8 mouse cellular contexts compared by ENCODE assay signal in the genomic region with DNA sequence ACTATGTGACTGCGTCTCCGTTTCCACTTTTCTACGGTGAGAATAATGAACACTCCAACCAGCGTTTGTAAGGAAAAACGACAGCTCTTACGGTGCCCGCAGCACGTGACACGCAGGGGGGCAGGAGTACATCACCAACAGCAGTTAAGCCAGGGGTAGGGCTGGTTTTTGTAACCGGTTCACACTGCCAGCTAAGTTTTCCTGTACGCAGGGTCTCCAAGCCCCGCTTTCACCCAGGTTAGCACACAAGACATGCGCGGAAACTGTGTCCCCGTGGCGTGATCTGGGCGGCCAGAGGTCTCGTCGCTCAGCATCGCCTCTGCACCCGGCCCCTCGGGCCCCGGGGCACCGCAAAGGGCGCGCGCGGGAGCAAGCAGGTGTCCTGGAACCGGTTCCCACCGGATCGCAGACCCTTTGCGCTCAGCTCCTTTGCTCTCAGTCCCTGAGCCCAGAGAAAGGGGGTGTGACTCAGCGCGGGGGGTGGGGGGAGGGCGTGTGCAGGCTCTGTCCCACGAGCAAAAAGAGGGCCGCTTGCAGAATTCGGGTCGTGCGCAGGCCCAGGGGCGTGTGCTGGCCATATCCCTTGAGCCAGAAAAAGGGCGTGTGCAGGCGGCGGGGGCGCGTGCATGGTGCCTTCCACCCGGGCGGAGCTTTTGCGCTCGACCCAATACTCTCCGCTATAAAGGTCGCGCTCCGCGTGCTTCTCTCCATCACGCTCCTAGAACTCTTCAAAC. TPM values are rescaled to one million over a fixed set of nuclear protein-coding genes. Genes with fewer than 3 reads are reported as not detected.
DNase-seq lines count a peak whose midpoint lies in the region; ATAC-seq and TF ChIP-seq lines count a peak whose summit lies in the region.

Gene Mt2, plus strand, starts transcription at position 590 of the 734 bp plus-strand sequence.

- H3K27ac ChIP-seq in embryonic fibroblast, embryonic 13.5 days (ENCODE audit: insufficient read depth, low read length) = no peak within 1 kb of the TSS
- H3K27ac ChIP-seq in heart, embryonic 11.5 days (ENCODE audit: low read depth, low read length) = peak within 1 kb of the TSS; percentile 71
- peak within 1 kb of the TSS; percentile 57 for H3K27ac ChIP-seq in kidney, embryonic 15.5 days
- peak within 1 kb of the TSS; percentile 99 for H3K27ac ChIP-seq in liver, embryonic 12.5 days

- H3K4me3 ChIP-seq in embryonic fibroblast, embryonic 13.5 days (ENCODE audit: insufficient read depth, low read length) = peak within 1 kb of the TSS; percentile 59
- peak within 1 kb of the TSS; percentile 56 for H3K4me3 ChIP-seq in heart, embryonic 11.5 days (ENCODE audit: low read depth, low read length)
- H3K4me3 ChIP-seq in kidney, embryonic 15.5 days (replicated peaks) = peak within 1 kb of the TSS; percentile 51
- H3K4me3 ChIP-seq in liver, embryonic 12.5 days = peak within 1 kb of the TSS; percentile 87

- TF ChIP-seq POLR2A in embryonic fibroblast, embryonic 13.5 days (IDR thresholded peaks at IDR 0.05; ENCODE audit: low read depth, low read length) = no peak

- H3K4me2 ChIP-seq in heart, embryonic 11.5 days = peak within 1 kb of the TSS; percentile 96
- H3K4me2 ChIP-seq in kidney, embryonic 15.5 days = peak within 1 kb of the TSS; percentile 95
- H3K4me2 ChIP-seq in liver, embryonic 12.5 days = peak within 1 kb of the TSS; percentile 85

- ATAC-seq in CD4-positive, CD25-positive, alpha-beta regulatory T cell, adult 4 months = peak; percentile 23
- ATAC-seq in heart, embryonic 11.5 days (replicated peaks; ENCODE audit: insufficient number of reproducible peaks, low FRiP score, low TSS enrichment) = peak; percentile 88
- peak; percentile 84 for ATAC-seq in kidney, embryonic 15.5 days (replicated peaks; ENCODE audit: low FRiP score)
- ATAC-seq in liver, embryonic 12.5 days = peak; percentile 87

- H3K4me1 ChIP-seq in embryonic fibroblast, embryonic 13.5 days (ENCODE audit: control insufficient read depth, insufficient read depth, low read length) = 0 out of 2 replicates have a peak, but pooled peaks cover 9% of the 10 kb centered on the region
- peaks cover 11% of the 10 kb centered on the region for H3K4me1 ChIP-seq in heart, embryonic 11.5 days (ENCODE audit: control insufficient read depth, insufficient read depth, low read length)
- peaks cover 31% of the 10 kb centered on the region for H3K4me1 ChIP-seq in kidney, embryonic 15.5 days
- H3K4me1 ChIP-seq in liver, embryonic 12.5 days = peaks cover 68% of the 10 kb centered on the region

- under 1% methylated on average over 55 of the region's 56 CpGs for WGBS in heart, embryonic 11.5 days (ENCODE audit: insufficient replicate concordance)
- WGBS in kidney, embryonic 15.5 days = under 1% methylated on average over 56 of the region's 56 CpGs
- 1% methylated on average over 56 of the region's 56 CpGs for WGBS in liver, embryonic 12.5 days (ENCODE audit: insufficient replicate concordance)

- peak within 1 kb of the TSS; percentile 76 for H3K9ac ChIP-seq in heart, embryonic 11.5 days (ENCODE audit: low read depth, low read length)
- peak within 1 kb of the TSS; percentile 24 for H3K9ac ChIP-seq in kidney, embryonic 15.5 days
- H3K9ac ChIP-seq in liver, embryonic 12.5 days = peak within 1 kb of the TSS; percentile 95

- no peaks in the 10 kb centered on the region for H3K9me3 ChIP-seq in heart, embryonic 11.5 days (replicated peaks; ENCODE audit: control insufficient read depth, low read length)
- H3K9me3 ChIP-seq in kidney, embryonic 15.5 days (replicated peaks) = no peaks in the 10 kb centered on the region
- no peaks in the 10 kb centered on the region for H3K9me3 ChIP-seq in liver, embryonic 12.5 days (replicated peaks)

- peaks cover 70% of the 10 kb centered on the region for H3K27me3 ChIP-seq in heart, embryonic 11.5 days (ENCODE audit: control insufficient read depth, insufficient read depth, low read length)
- H3K27me3 ChIP-seq in kidney, embryonic 15.5 days = peaks cover 83% of the 10 kb centered on the region
- peaks cover 56% of the 10 kb centered on the region for H3K27me3 ChIP-seq in liver, embryonic 12.5 days (replicated peaks)

- no peak for TF ChIP-seq CTCF in embryonic fibroblast, embryonic 13.5 days (IDR thresholded peaks at IDR 0.05; ENCODE audit: borderline replicate concordance, insufficient read depth, low read length)

- peak; percentile 55 to 70 for DNase-seq in adrenal gland, postnatal 4 days (ENCODE audit: low spot score in 2 of 2)
- DNase-seq in natural killer cell, adult 2 months (ENCODE audit: low spot score in 2 of 2) = peak; percentile 37 to 58
- DNase-seq in testis, postnatal 14 days (ENCODE audit: low spot score) = peak; percentile 91

- no peaks in the 10 kb centered on the region for H3K36me3 ChIP-seq in heart, embryonic 11.5 days (ENCODE audit: control insufficient read depth, insufficient read depth, low read length)
- H3K36me3 ChIP-seq in kidney, embryonic 15.5 days = no peaks in the 10 kb centered on the region
- H3K36me3 ChIP-seq in liver, embryonic 12.5 days = no peaks in the 10 kb centered on the region

RNA-seq across cellular contexts. Expression of gene Mt2, which starts in this region (rescaled TPM):
- polyA plus RNA-seq in CD4-positive, CD25-positive, alpha-beta regulatory T cell, adult 4 months (2017; shearing (Covaris generic)) = not detected
- 100 to 1,000 TPM; 179 to 183 TPM for total RNA-seq in adrenal gland, postnatal 4 days (2021)
- 199 and 340 TPM in 2 replicates for polyA plus RNA-seq in embryonic fibroblast, embryonic 13.5 days (2011; ENCODE audit: insufficient read length, low read depth, missing spikeins)
- polyA plus RNA-seq in heart, embryonic 11.5 days (2014; fragmentation: Nextera tagmentation; extraction: Ambion mirVana) = 58.5 and 102 TPM in 2 replicates
- 163 and 178 TPM in 2 replicates for polyA plus RNA-seq in kidney, embryonic 15.5 days (2015; fragmentation: Nextera tagmentation; extraction: Ambion mirVana)
- 1,025 and 1,037 TPM in 2 replicates for polyA plus RNA-seq in liver, embryonic 12.5 days (2016; fragmentation: Nextera tagmentation; extraction: Ambion mirVana)

Comparison
In these comparisons a context has a peak if more than half of its experiments do, and no peak if none do; other contexts are left out.
1. RNA of gene Mt2 (polyA plus RNA-seq): 1,025 to 1,037 TPM in liver, embryonic 12.5 days, 199 to 340 TPM in embryonic fibroblast, embryonic 13.5 days, 163 to 178 TPM in kidney, embryonic 15.5 days and 58.5 to 102 TPM in heart, embryonic 11.5 days; not detected in CD4-positive, CD25-positive, alpha-beta regulatory T cell, adult 4 months; every median in the first group is over 10 times any median in the second.
2. Peak in ATAC-seq in CD4-positive, CD25-positive, alpha-beta regulatory T cell, adult 4 months; RNA of the gene not detected or under 1 TPM.
3. ATAC-seq: peak in every context shown above with its lines; median percentile 88 in heart, embryonic 11.5 days; 87 in liver, embryonic 12.5 days; 84 in kidney, embryonic 15.5 days; 23 in CD4-positive, CD25-positive, alpha-beta regulatory T cell, adult 4 months.
4. H3K9ac ChIP-seq: peak in every context shown above with its lines; median percentile 95 in liver, embryonic 12.5 days; 76 in heart, embryonic 11.5 days; 24 in kidney, embryonic 15.5 days.
5. Peak in every context shown above with its lines, with median percentiles within 50 percentile points of each other: DNase-seq, H3K4me3 ChIP-seq and H3K4me2 ChIP-seq.